Mouse (Mus musculus) neutrophil, adult 5-6 weeks (primary cell): ENCODE measurements at regions not wholly inside any gene's neighbourhood (a gene's known extent, or its start where the extent isn't known, plus 50 kb on each side); places are given as distances from the start of the nearest gene placed in this dataset.

Experiments used
- ATAC-seq: fragments of 151-379, 151-347 bp; 2 replicates; pipeline ENCODE4 v1.8.0; 2017; ENCODE audit warnings: mild to moderate bottlenecking, moderate TSS enrichment; ENCODE audit not compliant: insufficient number of reproducible peaks, poor library complexity, low FRiP score, severe bottlenecking; ENCODE audit errors: extremely low read depth

- ATAC-seq = no peak
These were observed 198.9 kb upstream of the Trib2 start for GRCm38 (mm10) chr12:16015596-16015995.

GRCm38 (mm10) chr12:16014679-16015078 is 198.0 kb upstream of the Trib2 start:
- ATAC-seq = no peak

GRCm38 (mm10) chr12:16013861-16014630 is 197.3 kb upstream of the Trib2 start:
- ATAC-seq = no peak

- no peak for ATAC-seq
These were observed 196.6 kb upstream of the Trib2 start for GRCm38 (mm10) chr12:16013354-16013753.

- no peak for ATAC-seq
These were observed 195.4 kb upstream of the Trib2 start for GRCm38 (mm10) chr12:16012081-16012480.

GRCm38 (mm10) chr12:16009822-16010620 is 193.3 kb upstream of the Trib2 start:
- ATAC-seq = no peak

GRCm38 (mm10) chr12:16008763-16009515 is 192.2 kb upstream of the Trib2 start:
- ATAC-seq = peak; percentile 50

- peak; percentile 83 for ATAC-seq
These were observed 191.5 kb upstream of the Trib2 start for GRCm38 (mm10) chr12:16008261-16008660.

GRCm38 (mm10) chr12:16006688-16007087 is 190.0 kb upstream of the Trib2 start:
- ATAC-seq = no peak

- no peak for ATAC-seq
These were observed 189.6 kb upstream of the Trib2 start for GRCm38 (mm10) chr12:16006286-16006685.

GRCm38 (mm10) chr12:16001811-16002210 is 185.1 kb upstream of the Trib2 start:
- ATAC-seq = no peak

GRCm38 (mm10) chr12:16001225-16001624 is 184.5 kb upstream of the Trib2 start:
- no peak for ATAC-seq

GRCm38 (mm10) chr12:15998331-15998730 is 181.6 kb upstream of the Trib2 start:
- no peak for ATAC-seq

GRCm38 (mm10) chr12:15993866-15994265 is 177.1 kb upstream of the Trib2 start:
- no peak for ATAC-seq

GRCm38 (mm10) chr12:15986351-15986750 is 169.6 kb upstream of the Trib2 start:
- no peak for ATAC-seq

GRCm38 (mm10) chr12:15985649-15986048 is 168.9 kb upstream of the Trib2 start:
- no peak for ATAC-seq

GRCm38 (mm10) chr12:15983591-15984300 is 167.0 kb upstream of the Trib2 start:
- no peak for ATAC-seq

- no peak for ATAC-seq
These were observed 165.0 kb upstream of the Trib2 start for GRCm38 (mm10) chr12:15981741-15982140.

GRCm38 (mm10) chr12:15979233-15979632 is 162.5 kb upstream of the Trib2 start:
- ATAC-seq = no peak
